In the genomic region with DNA sequence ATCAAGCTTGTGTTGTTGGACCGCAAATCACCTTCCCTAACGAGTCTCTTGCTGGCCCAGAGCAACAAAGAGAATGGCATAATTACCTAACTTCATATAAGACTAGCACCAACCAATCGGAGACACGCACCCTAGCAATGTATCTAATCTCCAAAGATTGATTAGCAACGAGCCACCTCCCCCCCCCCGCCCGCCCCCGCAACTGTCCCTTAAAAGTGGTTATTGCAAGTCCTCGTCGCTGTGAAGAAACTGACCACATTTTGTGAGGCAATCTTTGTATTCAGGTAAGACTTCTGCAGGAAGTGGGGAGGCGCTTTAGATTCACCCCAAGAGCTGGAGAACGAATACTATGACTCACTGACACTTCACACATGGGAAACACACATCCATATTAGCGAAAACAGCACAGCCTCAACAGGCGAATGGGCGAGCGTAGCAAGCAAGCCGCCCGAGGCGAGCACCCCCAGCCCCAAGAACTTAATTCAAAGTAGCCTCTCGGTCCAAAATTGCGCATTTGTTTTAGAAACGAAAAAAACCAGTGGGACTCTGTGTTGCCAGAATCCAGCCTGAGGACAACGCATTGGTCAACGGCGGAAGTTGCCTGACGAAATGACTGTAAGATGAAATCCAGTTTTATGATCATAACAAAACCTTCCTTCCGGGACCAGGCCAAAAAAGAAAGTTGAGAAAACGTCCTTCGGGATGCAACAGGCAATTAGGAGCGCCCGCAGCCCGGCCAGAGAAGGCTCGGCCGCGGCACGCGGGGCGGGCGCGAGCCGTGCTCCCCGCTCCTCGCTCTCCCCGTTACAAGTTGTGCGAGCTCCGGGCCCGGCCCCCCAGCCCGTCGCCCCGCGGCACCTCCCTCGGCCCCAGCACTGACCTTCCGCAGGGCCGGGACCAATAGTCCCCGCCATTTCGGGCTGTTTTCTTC, we compare ENCODE assay signal across 8 mouse cellular contexts. TPM values are rescaled to one million over a fixed set of nuclear protein-coding genes. Genes with fewer than 3 reads are reported as not detected.
A peak's percentile ranks its signal among the peaks of the same experiment; 100 is the strongest.
DNase-seq lines count a peak whose midpoint lies in the region; ATAC-seq and TF ChIP-seq lines count a peak whose summit lies in the region.

No protein-coding gene starts in this region.

- peak; percentile 92 for ATAC-seq in inflammation-experienced regulatory T-cells, adult 6 months
- peak; percentile 59 for ATAC-seq in limb, embryonic 11.5 days (ENCODE audit: insufficient number of reproducible peaks, low FRiP score, low TSS enrichment, low read depth)
- peak; percentile 62 for ATAC-seq in midbrain, embryonic 11.5 days (ENCODE audit: low FRiP score)

- peak overlapping the region; percentile 82 for H3K4me2 ChIP-seq in limb, embryonic 11.5 days (ENCODE audit: low read depth, severe bottlenecking)
- H3K4me2 ChIP-seq in midbrain, embryonic 11.5 days = peak overlapping the region; percentile 60

- H3K4me3 ChIP-seq in cortical plate, adult 2 months (ENCODE audit: insufficient read depth, low read length) = peak overlapping the region; percentile 69
- H3K4me3 ChIP-seq in limb, embryonic 11.5 days (ENCODE audit: low read depth, low read length) = peak overlapping the region; percentile 89
- H3K4me3 ChIP-seq in midbrain, embryonic 11.5 days (ENCODE audit: low read depth, low read length) = peak overlapping the region; percentile 76

- H3K27me3 ChIP-seq in limb, embryonic 11.5 days (ENCODE audit: control insufficient read depth, insufficient read depth, low read length) = no peaks in the 10 kb centered on the region
- no peaks in the 10 kb centered on the region; the same call in 1 of the 2 replicates for H3K27me3 ChIP-seq in midbrain, embryonic 11.5 days (ENCODE audit: control insufficient read depth, insufficient read depth, low read length)

- WGBS in limb, embryonic 11.5 days = under 1% methylated on average over 56 of the region's 56 CpGs
- under 1% methylated on average over 54 of the region's 56 CpGs for WGBS in midbrain, embryonic 11.5 days

- H3K36me3 ChIP-seq in limb, embryonic 11.5 days (ENCODE audit: control insufficient read depth, insufficient read depth, low read length) = no peaks in the 10 kb centered on the region
- H3K36me3 ChIP-seq in midbrain, embryonic 11.5 days (ENCODE audit: control insufficient read depth, insufficient read depth, low read length) = no peaks in the 10 kb centered on the region

- TF ChIP-seq POLR2A in cortical plate, adult 2 months (IDR thresholded peaks at IDR 0.05; ENCODE audit: extremely low read depth, insufficient read depth, low read length) = no peak

- intact Hi-C loops in gastrocnemius, postnatal 14 days (cut with DNase I; ENCODE audit: low total_unique reads) = no loop called here

- DNase-seq in cerebellum, adult 18-20 months = peak; percentile 32 to 52
- DNase-seq in cerebellum, adult 11 months = no peak
- DNase-seq in gastrocnemius, postnatal 14 days = peak; percentile 42
- peak; percentile 71 for DNase-seq in limb, embryonic 11.5 days (ENCODE audit: low spot score)
- DNase-seq in midbrain, embryonic 11.5 days (ENCODE audit: low spot score, missing footprints) = peak; percentile 96
- peak; percentile 21 to 46 for DNase-seq in spleen, adult 18-20 months

- no peaks in the 10 kb centered on the region for H3K9me3 ChIP-seq in limb, embryonic 11.5 days (ENCODE audit: control insufficient read depth, low read length)
- H3K9me3 ChIP-seq in midbrain, embryonic 11.5 days (ENCODE audit: control insufficient read depth, low read length) = no peaks in the 10 kb centered on the region

- peak overlapping the region; percentile 84 for H3K27ac ChIP-seq in cortical plate, adult 2 months (ENCODE audit: insufficient read depth, low read length)
- H3K27ac ChIP-seq in limb, embryonic 11.5 days (replicated peaks; ENCODE audit: low read depth, low read length) = peak overlapping the region; percentile 97
- H3K27ac ChIP-seq in midbrain, embryonic 11.5 days (ENCODE audit: low read depth, low read length) = peak overlapping the region; percentile 92

- TF ChIP-seq CTCF in cortical plate, adult 2 months (IDR thresholded peaks at IDR 0.05; ENCODE audit: extremely low read depth, insufficient read depth, low read length) = no peak

- H3K4me1 ChIP-seq in cortical plate, adult 2 months (ENCODE audit: control insufficient read depth, insufficient read depth, low read length) = peaks cover 4% of the 10 kb centered on the region
- H3K4me1 ChIP-seq in limb, embryonic 11.5 days (ENCODE audit: control insufficient read depth, insufficient read depth, low read length) = peaks cover 4% of the 10 kb centered on the region; the same call in 1 of the 2 replicates
- H3K4me1 ChIP-seq in midbrain, embryonic 11.5 days (ENCODE audit: control insufficient read depth, insufficient read depth, low read length) = peaks cover 14% of the 10 kb centered on the region

- peak overlapping the region; percentile 97 for H3K9ac ChIP-seq in limb, embryonic 11.5 days (ENCODE audit: low read length)
- peak overlapping the region; percentile 91 for H3K9ac ChIP-seq in midbrain, embryonic 11.5 days (ENCODE audit: low read length)

RNA-seq across cellular contexts. Expression of a gene that starts 0.8 kb away (rescaled TPM):
- 32.1 and 35.0 TPM in 2 replicates for polyA plus RNA-seq in cortical plate, adult 2 months (2012; rRNA removed)
- 10 to 100 TPM; 27.2 to 29.2 TPM for total RNA-seq in gastrocnemius, postnatal 14 days (2021)
- polyA plus RNA-seq in inflammation-experienced regulatory T-cells, adult 6 months (2017; shearing (Covaris generic)) = 10 to 100 TPM; 13.4 to 23.9 (median 14.5) TPM
- 10.5 and 11.1 TPM in 2 replicates for polyA plus RNA-seq in limb, embryonic 11.5 days (2014; fragmentation: Nextera tagmentation; extraction: Ambion mirVana)
- polyA plus RNA-seq in midbrain, embryonic 11.5 days (2014; fragmentation: Nextera tagmentation; extraction: Ambion mirVana) = 10.5 and 12.0 TPM in 2 replicates

RNA-seq across cellular contexts. Expression of a gene that starts 43.8 kb away (rescaled TPM):
- polyA plus RNA-seq in cortical plate, adult 2 months (2012; rRNA removed) = 11.8 and 12.3 TPM in 2 replicates
- total RNA-seq in gastrocnemius, postnatal 14 days (2021) = 10 to 100 TPM; 24.6 to 28.1 TPM
- 1 to 10 TPM; 2.8 to 3.2 (median 2.9) TPM for polyA plus RNA-seq in inflammation-experienced regulatory T-cells, adult 6 months (2017; shearing (Covaris generic))
- polyA plus RNA-seq in limb, embryonic 11.5 days (2014; fragmentation: Nextera tagmentation; extraction: Ambion mirVana) = 19.6 and 19.7 TPM in 2 replicates
- polyA plus RNA-seq in midbrain, embryonic 11.5 days (2014; fragmentation: Nextera tagmentation; extraction: Ambion mirVana) = 9.7 and 13.6 TPM in 2 replicates

RNA-seq across cellular contexts. Expression of a gene that starts 43.9 kb away (rescaled TPM):
- polyA plus RNA-seq in cortical plate, adult 2 months (2012; rRNA removed) = 30.2 and 34.9 TPM in 2 replicates
- total RNA-seq in gastrocnemius, postnatal 14 days (2021) = 10 to 100 TPM in 1 of 2 experiments, 1 to 10 TPM in 1; 7.3 to 10.5 TPM
- 10 to 100 TPM; 12.0 to 17.0 (median 14.8) TPM for polyA plus RNA-seq in inflammation-experienced regulatory T-cells, adult 6 months (2017; shearing (Covaris generic))
- polyA plus RNA-seq in limb, embryonic 11.5 days (2014; fragmentation: Nextera tagmentation; extraction: Ambion mirVana) = 25.4 and 25.6 TPM in 2 replicates
- polyA plus RNA-seq in midbrain, embryonic 11.5 days (2014; fragmentation: Nextera tagmentation; extraction: Ambion mirVana) = 18.0 and 19.3 TPM in 2 replicates
